Mouse (Mus musculus) c-Kit-positive CD71-positive TER-119-negative erythroid progenitor cells, embryonic 14.5 days (primary cell): ENCODE data around the gene Rapgefl1.

ENCODE experiments used
- DNase-seq: peaks from one replicate; pipeline ENCODE4 v3.0.0-alpha.2; 2013; ENCODE audit warnings: low read depth

Rapgefl1 gene

GRCm38 (mm10) chr11:98836651-98837141 is at the start of gene Rapgefl1:
Gene Rapgefl1, plus strand, starts transcription at chr11:98836785.
- DNase-seq: peak; percentile 66

- DNase-seq: no peak
These were observed 49.4 kb upstream of the Rapgefl1 start for GRCm38 (mm10) chr11:98787229-98787628.

DNA sequence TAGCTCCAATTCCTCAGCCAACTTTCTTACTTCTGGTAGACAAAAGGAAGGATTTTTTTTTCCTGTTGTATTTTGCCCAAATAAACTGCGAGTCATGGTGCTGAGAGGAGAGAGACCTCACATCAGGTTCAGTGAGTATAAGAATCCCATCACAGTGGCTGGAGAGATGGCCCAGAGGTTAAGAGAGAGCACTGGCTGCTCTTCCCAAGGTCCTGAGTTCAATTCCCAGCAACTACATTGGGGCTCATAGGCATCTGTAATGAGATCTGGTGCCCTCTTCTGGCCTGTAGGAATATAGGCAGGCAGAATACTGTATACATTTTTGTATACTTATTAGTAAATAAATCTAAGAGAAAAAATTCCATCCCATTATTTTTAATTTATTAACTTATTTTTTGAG is 48.9 kb upstream of the Rapgefl1 start:
- no peak for DNase-seq

GRCm38 (mm10) chr11:98788139-98788538 is 48.4 kb upstream of the Rapgefl1 start:
- DNase-seq: no peak

DNA sequence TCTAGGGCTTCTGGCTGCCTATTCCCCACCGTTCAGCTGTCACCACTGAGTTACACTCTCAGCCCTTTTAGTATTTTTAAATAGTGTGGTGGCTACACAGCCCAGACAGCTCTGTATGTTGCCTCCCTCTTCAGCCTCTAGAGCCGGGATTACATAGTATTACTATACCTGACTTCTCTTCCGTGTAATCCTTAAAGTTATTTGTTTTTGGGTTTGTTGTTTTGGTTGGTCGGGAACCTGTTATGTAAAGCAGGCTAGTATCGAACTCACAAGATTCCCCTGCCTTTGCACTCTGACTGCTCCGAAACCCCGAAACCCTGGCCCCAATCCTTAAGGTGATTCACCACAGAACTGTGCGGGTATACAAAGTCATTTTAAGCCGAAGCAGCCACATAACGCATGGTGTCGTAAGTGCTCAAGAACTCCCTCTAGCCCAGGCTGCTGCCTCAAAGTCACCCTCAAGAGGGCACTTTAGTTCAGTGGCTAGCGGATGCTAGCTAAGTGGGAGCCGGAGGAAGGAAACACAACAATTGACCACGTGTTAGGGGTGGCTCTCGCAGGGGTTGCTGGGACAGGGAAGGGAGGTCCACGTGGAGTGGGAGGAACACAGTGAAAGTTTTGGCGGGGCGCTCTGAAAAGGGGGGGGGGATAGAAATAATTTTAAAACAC is 47.9 kb upstream of the Rapgefl1 start:
- DNase-seq: peak; percentile 91

DNA sequence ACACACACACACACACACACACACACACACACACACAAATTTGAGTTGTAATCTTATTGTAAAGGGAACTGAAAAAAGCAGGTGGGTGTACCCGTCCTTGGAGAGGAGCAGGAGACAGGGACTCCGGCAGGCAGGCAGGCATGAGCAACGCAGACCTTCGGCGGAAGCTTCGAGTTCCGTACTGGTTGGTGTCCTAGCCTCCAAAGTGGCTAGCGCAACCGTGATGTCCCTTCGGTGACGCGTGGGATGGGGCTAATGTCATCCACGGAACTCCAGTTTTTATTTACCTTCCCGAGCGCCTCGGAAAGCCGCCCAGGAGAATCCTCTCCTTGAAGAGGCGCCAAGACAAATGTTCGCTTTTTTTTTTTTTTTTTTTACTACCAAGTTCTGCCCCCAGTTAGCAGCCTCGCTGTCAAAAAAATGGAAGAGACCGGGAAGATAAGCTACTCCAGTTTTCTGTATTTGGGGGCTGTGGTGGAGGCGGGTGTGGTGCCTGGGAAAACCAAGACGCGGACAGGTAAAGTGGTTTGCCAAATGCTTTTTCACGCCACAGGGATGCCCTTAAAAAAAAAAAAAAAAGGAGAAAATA is 47.3 kb upstream of the Rapgefl1 start:
- no peak for DNase-seq

DNA sequence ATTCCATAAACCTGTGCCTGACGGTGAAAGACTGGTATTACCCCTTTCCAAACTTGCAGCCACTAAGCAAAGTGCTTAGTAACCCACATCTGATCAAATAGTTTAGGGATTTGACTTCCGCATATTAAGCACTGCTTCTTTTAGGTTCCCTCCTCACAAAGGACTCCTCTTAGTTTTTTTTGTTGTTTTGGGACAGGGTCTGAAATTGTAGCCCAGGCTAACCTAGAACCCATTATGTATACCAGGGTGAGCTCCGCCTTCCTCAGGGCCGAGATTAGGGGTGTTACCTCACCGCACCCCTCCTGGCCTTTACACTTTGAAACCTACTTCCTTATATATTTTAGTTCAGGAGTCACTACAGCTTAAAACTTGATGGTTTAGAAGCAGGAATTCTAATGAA is 46.8 kb upstream of the Rapgefl1 start:
- DNase-seq: no peak

GRCm38 (mm10) chr11:98790631-98791205 is 45.9 kb upstream of the Rapgefl1 start:
- no peak for DNase-seq

- no peak for DNase-seq
These were observed 45.1 kb upstream of the Rapgefl1 start for GRCm38 (mm10) chr11:98791448-98791847.

DNA sequence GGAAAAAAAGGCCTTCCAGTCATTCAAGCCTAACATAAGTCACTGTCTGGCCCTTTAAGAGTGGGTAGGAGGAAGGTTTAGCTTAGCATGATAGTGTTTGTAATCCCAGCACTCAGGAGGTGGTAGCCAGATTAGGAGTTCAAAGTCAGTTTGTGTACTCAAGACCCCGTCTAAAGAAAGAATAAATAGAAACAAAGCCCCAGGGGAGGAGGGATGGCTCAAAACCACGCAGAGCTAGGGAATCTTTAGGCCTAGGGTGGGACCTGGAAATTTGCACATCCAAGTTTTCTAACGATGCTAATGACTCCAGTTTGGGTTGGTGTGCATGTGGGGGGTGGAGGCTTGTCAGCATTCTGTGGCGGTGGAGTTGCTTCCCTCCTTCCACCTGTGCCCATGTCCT is 44.5 kb upstream of the Rapgefl1 start:
- no peak for DNase-seq

DNA sequence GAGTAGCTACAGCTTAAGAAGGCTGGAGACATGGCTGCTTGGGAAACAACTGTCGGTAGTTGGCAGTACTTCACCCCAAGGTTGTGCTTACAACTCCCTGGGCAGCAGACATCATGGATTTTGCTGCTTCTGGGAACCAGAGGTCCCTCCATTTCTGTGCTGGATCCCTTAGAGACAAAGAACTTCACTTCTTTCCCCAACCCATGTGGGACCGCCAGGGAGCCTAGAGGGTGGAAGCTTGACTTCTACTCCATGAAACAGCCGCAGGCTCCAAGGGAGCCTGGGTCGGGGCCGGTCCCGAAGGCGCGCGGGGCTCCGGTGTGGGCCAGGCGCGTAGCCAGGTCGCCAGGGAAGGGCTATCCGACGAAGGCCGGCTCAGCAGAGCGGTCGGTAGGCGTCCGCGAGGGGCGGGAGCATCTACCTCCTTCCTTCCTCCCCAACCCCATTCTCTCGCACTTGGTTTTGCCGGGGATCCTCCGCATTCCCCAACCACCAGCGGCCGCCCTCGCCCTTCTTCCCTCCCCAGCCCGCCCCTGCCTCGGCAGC is 42.0 kb upstream of the Rapgefl1 start:
- DNase-seq: no peak

DNA sequence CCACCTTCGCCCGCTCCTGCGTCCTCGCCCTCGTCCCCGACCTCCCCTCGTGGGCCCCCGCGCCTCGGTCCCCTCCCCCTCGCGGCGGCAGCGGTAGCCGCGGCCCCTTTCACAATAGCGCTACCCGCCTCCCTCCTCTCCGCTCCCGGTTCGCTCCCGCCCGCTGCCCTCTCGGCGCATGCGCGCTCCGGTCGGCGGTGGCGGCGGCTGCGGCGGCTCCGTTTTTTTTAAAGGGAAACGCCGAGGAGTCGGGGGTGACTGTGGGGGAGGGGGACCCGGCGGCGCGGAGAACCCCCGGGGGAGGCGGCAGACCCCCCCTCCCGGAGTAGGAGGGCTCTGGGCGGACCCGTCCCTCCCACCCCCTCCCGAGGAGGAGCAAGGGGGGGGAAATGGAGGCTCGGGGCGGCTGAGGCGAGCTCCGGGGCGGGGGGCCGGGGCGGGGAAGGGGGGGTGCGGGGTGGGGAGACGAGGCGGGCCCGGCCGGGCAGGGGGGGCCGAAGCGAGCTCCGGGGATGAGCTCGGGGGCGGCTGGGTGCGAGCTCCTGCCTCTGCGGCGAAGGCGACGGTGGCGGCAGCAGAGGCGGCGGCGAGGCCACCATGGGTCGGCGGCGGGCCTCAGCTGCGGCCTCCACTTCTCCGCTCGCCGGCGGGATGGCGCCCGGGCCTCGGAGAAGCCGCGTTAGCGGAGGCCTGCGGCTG is 41.4 kb upstream of the Rapgefl1 start, which contains the start of gene Msl1:
Gene Msl1 (plus strand): TSS at position 502 of the 699 bp plus-strand sequence.
- DNase-seq: no peak

DNA sequence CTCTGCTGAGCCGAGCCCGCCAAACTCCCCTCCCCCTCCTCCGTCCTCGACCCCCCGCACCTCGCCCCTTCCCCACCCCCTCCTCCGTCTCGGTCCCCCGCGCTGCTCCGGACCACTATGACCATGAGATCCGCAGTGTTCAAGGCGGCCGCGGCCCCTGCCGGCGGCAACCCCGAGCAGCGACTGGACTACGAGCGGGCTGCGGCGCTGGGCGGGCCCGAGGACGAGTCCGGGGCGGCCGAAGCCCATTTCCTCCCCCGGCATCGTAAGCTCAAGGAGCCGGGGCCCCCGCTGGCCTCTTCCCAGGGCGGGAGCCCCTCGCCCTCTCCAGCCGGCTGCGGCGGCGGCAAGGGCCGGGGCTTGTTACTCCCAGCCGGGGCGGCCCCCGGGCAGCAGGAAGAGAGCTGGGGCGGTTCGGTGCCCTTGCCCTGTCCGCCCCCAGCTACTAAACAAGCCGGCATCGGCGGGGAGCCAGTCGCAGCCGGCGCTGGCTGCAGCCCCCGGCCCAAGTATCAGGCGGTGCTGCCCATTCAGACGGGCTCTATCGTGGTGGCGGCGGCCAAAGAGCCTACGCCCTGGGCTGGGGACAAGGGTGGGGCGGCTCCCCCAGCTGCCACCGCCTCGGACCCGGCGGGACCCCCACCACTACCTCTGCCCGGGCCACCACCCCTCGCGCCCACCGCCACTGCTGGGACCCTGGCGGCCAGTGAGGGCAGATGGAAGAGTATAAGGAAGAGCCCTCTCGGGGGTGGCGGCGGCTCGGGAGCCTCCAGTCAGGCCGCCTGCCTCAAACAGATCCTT is 40.7 kb upstream of the Rapgefl1 start:
- no peak for DNase-seq

DNA sequence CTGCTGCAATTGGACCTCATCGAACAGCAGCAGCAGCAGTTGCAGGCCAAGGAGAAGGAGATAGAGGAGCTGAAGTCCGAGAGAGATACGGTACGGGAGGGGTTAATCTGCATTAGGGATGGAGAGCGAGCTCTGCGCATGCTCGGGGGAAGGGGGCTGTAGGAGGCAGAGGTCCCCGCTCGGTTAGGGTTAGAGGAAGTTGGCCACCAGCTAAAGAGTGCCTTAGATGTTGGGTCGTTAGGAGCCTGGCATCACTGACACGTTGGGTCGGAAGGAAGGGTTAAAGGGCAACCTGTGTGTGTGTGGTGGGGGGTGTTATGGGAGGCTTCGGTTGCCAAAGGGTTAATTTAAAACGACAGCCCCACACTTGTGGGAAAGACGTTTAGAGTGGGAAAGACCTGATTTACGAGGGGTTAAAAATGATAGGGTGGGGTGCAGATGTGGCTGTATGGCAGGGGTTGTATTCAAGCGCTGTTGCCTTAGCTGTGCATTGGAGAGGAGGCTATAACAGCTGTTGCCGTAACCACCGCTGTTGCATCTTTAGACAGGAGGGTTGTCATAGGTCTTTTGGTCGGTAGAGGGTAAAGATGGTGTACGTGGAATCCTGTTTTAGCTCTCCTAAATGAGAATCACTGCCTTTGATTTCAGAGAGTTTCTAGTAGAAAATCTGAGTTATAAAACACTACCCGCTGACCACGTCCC is 39.9 kb upstream of the Rapgefl1 start:
- no peak for DNase-seq

- DNase-seq: no peak
These were observed 39.3 kb upstream of the Rapgefl1 start for GRCm38 (mm10) chr11:98797306-98797705.

DNA sequence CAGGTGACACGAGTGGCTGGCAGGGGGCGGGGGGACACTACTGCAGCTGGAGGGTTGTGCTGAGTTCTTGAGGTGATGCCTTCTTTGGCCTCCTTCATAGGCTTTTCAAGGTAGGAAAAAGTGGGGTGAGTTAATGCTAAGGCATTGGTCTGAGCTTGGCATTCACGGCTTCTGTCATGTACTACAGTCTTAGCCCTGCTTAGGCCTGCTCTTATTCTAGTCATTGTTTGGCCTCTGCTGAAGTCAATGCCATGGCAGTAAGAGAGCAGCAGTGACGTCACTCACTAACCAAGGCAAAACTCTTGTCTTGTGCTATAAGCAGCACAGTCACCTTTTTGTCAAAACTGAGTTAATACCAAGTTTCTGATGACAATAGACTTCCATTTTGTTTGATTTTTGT is 38.7 kb upstream of the Rapgefl1 start:
- DNase-seq: no peak

GRCm38 (mm10) chr11:98804605-98805004 is 32.0 kb upstream of the Rapgefl1 start, which contains the start of gene Casc3:
Gene Casc3, plus strand, starts transcription at chr11:98804905.
- no peak for DNase-seq

DNA sequence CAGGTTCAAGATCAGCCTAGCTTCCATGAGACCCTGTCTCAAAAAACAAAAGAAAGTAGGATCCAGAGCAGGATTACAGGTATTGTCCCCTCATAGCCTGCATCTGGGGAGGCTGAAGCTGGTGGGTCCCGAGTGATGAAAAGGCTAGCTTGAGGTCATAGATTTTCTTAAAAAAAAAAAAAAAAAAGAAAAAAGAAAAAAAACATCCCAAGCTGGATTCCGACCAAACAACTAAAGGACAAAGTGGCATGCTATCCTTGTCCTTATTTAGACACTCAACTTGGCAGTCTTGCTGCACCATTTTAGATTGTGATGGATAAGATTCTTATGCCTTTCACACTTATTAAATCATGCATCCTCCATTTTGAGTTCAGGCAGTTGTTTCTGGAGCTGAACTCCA is 28.2 kb upstream of the Rapgefl1 start:
- no peak for DNase-seq

DNA sequence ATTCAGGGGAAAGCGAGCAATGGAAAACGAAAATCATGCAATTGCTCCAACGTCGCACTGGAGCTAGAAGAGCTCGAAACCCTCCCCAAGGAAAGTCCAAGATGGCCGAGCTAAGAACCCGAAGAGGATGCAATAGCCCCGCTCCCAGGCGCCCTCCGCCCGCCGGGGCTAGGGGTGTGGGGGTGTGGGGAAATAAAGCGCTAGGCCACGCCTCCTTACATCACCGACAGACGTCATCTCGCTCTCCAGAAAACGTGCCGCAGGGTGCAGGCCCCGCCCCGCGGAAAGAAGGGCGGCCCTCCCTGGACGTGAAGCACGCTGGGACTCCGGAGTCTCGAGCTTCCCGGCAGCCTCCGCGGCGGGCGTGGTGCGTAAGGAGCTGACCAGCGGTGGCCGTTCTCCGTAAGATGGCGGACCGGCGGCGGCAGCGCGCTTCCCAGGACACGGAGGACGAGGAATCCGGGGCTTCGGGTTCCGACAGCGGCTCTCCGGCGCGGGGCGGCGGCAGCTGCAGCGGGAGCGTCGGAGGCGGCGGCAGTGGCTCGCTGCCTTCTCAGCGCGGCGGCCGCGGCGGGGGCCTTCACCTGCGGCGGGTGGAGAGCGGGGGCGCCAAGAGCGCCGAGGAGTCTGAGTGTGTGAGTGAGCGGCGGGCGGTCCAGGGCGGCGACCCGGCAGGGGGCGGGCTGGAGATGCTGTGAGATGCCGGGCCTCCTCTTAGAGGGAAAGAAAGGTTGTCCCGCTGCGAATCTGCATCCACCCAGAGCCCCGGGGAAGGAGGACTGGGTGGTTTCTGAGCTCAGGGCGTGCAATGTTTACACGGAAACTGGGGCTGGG is 26.9 kb upstream of the Rapgefl1 start:
- DNase-seq: peak; percentile 98

- no peak for DNase-seq
These were observed 25.9 kb upstream of the Rapgefl1 start for GRCm38 (mm10) chr11:98810686-98811085.
